Mouse (Mus musculus): ENCODE measurements around the gene Ptpn7. TPM values are rescaled to one million over a fixed set of nuclear protein-coding genes. Genes with fewer than 3 reads are reported as not detected.
"Not testable (repeated sequence)": the region's sequence is repeated elsewhere in the genome, so short reads cannot be mapped to it uniquely, and the experiment has no call there.

The Ptpn7 gene
- polyA plus RNA-seq, 1 experiment from 2014 or later, result 20.5 TPM

DNA sequence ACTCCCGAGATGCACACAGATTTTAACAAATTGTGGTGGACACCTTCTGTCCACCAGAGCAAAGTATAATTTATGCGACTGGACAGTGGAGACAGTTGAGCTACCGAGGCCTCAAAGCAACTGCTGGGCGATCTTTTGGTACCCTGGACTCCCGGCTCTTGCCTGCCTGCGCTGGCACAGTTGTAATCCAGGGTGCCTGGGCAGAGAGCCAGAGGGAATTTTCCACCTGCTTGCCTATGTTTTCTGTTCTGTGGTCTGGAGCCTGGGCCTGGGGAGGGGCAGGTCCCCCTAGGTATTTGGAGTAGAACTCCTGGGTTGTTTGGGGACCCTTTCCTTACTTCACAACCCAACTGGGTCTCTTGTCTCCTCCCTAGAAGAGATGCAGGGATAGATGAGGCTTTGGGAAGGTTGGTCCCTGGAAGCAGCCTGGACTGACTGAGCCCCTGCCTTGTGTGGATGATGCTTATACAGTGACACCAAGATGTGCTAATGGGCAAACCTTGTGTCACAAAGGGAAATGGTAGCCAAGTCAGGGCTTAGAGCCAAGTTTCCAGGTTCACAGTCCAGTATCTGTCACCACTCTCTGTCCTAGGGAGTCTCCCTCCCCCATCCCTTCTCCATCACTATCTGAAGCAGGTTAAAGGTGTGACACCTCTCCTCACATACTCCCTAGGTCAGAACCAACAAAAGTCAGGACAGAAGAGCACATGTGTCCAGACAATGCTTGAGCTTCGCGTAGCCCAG lies 49.6 kb downstream of the Ptpn7 start:
- H3K27me3 ChIP-seq (ENCODE audit: control insufficient read depth, insufficient read depth, low read length), result peaks cover 32% of the 10 kb centered on the region
- H3K27ac ChIP-seq (ENCODE audit: low read length), result no peak overlapping the region
- 66% methylated on average over 8 of the region's 8 CpGs for WGBS
- H3K9me3 ChIP-seq (replicated peaks; ENCODE audit: control insufficient read depth, low read length), result 0 out of 2 replicates have a peak, but pooled peaks cover 3% of the 10 kb centered on the region
- H3K9ac ChIP-seq (ENCODE audit: low read length), result no peak overlapping the region; the same call in 1 of the 2 replicates
- H3K36me3 ChIP-seq (ENCODE audit: control insufficient read depth, insufficient read depth), result no peaks in the 10 kb centered on the region
- H3K4me2 ChIP-seq (ENCODE audit: low read depth, low read length), result no peak overlapping the region
- H3K4me1 ChIP-seq (ENCODE audit: control insufficient read depth, insufficient read depth, low read length), result peaks cover 14% of the 10 kb centered on the region
- H3K4me3 ChIP-seq (ENCODE audit: low read length), result no peak overlapping the region
- 0 out of 2 replicates have a peak, but pooled peaks have one; percentile 16 for ATAC-seq (replicated peaks; ENCODE audit: extremely low read depth, insufficient read depth, low FRiP score)

DNA sequence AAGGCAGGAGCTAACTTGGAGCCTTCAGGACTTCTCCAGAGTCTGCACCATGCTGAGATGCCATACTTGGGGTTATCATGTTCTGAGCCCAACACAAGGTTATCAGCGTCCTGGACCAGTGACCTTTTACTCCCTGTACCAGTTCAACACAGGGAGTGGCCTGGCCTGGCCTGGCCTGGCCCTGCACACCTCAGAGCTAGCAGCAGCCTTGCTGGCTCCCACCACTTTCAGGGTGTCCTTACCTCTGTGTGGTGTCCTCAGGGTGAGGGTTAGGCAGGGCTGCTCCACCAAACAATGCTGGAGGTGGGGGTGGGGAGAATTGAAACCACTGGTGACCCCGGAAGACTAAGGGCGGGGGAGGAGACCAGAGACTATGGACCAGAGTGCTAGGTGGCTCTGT lies 50.5 kb downstream of the Ptpn7 start:
- Histone ChIP-seq H3K27ac (ENCODE audit: low read length) (no peak overlapping the region), H3K9ac (ENCODE audit: low read length) (no peak overlapping the region), H3K4me1 (ENCODE audit: control insufficient read depth, insufficient read depth, low read length) (peaks cover 14% of the 10 kb centered on the region), H3K4me2 (ENCODE audit: low read depth, low read length) (no peak overlapping the region), H3K9me3 (replicated peaks; ENCODE audit: control insufficient read depth, low read length) (no peaks in the 10 kb centered on the region), H3K27me3 (ENCODE audit: control insufficient read depth, insufficient read depth, low read length) (peaks cover 35% of the 10 kb centered on the region), H3K4me3 (ENCODE audit: low read length) (no peak overlapping the region), H3K36me3 (ENCODE audit: control insufficient read depth, insufficient read depth) (no peaks in the 10 kb centered on the region)
- ATAC-seq (replicated peaks; ENCODE audit: extremely low read depth, insufficient read depth, low FRiP score), result no peak
- WGBS, result 64% methylated on average over 3 of the region's 3 CpGs

DNA sequence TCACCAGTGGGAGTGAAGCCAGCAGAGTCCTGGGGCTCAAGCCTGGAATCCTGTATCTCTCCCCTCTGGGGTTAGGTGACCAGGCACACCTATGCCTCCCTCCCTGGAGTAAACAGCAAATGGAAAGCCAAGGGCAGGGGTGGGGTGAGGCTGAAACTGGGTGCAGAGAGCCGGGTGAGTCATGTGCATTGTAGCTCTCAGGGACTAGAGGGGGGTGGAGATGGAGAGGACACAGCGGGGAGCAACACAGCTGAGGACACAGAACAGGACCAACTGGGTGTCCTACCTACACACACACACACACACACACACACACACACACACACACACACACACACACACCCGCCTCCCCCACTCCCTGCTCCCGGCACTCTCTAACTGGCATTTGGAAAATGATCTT lies 50.9 kb downstream of the Ptpn7 start:
- H3K4me1 ChIP-seq (ENCODE audit: control insufficient read depth, insufficient read depth, low read length), result peaks cover 14% of the 10 kb centered on the region
- no peak overlapping the region for H3K27ac ChIP-seq (ENCODE audit: low read length)
- 62% methylated on average over 4 of the region's 4 CpGs for WGBS
- no peak overlapping the region for H3K4me3 ChIP-seq (ENCODE audit: low read length)
- ATAC-seq (replicated peaks; ENCODE audit: extremely low read depth, insufficient read depth, low FRiP score), result no peak
- peaks cover 33% of the 10 kb centered on the region for H3K27me3 ChIP-seq (ENCODE audit: control insufficient read depth, insufficient read depth, low read length)
- no peak overlapping the region for H3K4me2 ChIP-seq (ENCODE audit: low read depth, low read length)
- no peaks in the 10 kb centered on the region for H3K36me3 ChIP-seq (ENCODE audit: control insufficient read depth, insufficient read depth)
- no peak overlapping the region for H3K9ac ChIP-seq (ENCODE audit: low read length)
- no peaks in the 10 kb centered on the region for H3K9me3 ChIP-seq (replicated peaks; ENCODE audit: control insufficient read depth, low read length)

DNA sequence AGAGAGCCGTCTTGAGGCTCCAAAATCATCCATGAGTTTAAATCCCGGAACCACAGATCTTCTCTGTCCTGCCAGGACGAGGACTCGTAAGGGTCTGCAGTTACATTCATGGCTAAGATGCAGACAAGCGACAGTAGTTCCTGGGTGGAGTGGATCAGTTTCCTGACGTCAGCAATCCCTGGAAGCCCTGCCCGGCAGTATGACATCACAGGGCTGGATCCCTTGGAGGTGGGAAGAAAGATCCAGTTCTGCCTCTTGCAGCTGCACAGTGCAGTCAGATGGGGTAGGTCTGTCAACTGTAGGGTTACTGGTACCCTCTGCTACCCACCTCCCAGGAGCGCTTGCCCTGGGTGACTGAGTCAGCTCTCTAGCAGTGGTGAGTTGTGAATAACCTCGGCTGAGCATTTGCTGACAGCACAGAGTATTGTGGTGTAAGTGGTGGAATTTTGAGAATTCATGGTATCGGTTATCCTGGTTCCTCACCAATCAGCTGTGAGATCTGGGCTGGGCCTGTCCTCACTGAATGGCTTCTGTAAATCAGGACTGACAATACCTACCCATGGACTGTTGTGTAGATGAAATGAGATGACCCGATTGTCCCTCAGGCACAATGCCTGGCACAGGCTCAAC lies 51.6 kb downstream of the Ptpn7 start:
- Histone ChIP-seq H3K4me2 (ENCODE audit: low read depth, low read length) (no peak overlapping the region), H3K4me3 (ENCODE audit: low read length) (no peak overlapping the region), H3K27me3 (ENCODE audit: control insufficient read depth, insufficient read depth, low read length) (peaks cover 33% of the 10 kb centered on the region), H3K36me3 (ENCODE audit: control insufficient read depth, insufficient read depth) (no peaks in the 10 kb centered on the region), H3K4me1 (ENCODE audit: control insufficient read depth, insufficient read depth, low read length) (peaks cover 14% of the 10 kb centered on the region), H3K27ac (ENCODE audit: low read length) (no peak overlapping the region), H3K9ac (ENCODE audit: low read length) (no peak overlapping the region), H3K9me3 (replicated peaks; ENCODE audit: control insufficient read depth, low read length) (no peaks in the 10 kb centered on the region)
- no peak; the same call in 1 of the 2 replicates for ATAC-seq (replicated peaks; ENCODE audit: extremely low read depth, insufficient read depth, low FRiP score)
- WGBS, result 44% methylated on average over 11 of the region's 11 CpGs

DNA sequence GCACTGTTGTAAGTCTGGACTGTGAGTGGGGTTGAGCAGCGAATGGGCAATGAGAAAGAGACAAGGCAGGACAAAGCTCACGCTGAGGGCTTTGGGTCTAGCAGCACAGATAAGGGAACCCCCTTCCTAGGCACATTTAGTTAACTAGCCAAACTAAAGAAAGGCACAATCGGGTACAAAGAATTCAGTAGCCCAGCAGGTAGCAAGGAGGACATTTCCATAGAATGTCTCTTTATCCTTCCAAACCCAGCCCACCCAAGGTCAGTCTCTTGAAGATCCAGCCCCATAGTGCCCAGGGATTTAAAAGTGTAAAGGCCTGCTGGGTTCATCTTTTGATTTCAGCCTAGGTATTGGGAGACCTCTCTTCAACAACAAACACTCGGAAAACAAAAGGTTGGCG lies 53.4 kb downstream of the Ptpn7 start:
- no peak overlapping the region for H3K27ac ChIP-seq (ENCODE audit: low read length)
- WGBS, result 62% methylated on average over 5 of the region's 5 CpGs
- peaks cover 29% of the 10 kb centered on the region for H3K27me3 ChIP-seq (ENCODE audit: control insufficient read depth, insufficient read depth, low read length)
- H3K4me1 ChIP-seq (ENCODE audit: control insufficient read depth, insufficient read depth, low read length), result peaks cover 14% of the 10 kb centered on the region
- no peaks in the 10 kb centered on the region for H3K9me3 ChIP-seq (replicated peaks; ENCODE audit: control insufficient read depth, low read length)
- no peaks in the 10 kb centered on the region for H3K36me3 ChIP-seq (ENCODE audit: control insufficient read depth, insufficient read depth)
- no peak overlapping the region for H3K4me2 ChIP-seq (ENCODE audit: low read depth, low read length)
- ATAC-seq (replicated peaks; ENCODE audit: extremely low read depth, insufficient read depth, low FRiP score), result no peak
- no peak overlapping the region for H3K4me3 ChIP-seq (ENCODE audit: low read length)
- no peak overlapping the region for H3K9ac ChIP-seq (ENCODE audit: low read length)

DNA sequence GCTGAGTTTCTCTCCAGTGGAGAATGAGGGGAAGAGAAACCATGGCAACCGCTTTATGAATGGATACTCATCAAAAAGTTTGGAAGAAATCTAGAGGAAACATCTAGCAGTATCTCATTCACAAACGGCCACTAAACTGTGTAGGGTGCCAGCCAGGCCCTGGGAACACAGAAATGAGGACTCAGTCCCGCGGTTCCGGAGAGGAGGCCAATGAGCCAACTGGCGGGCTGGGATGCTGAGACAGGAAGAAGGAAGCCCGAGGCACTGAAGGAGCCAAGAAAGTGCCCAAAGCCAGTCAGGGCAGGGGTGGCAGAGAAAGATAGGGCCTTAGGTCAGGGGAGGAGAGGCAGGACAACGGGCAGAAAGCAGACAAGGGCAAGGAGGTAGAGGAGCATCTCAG lies 53.9 kb downstream of the Ptpn7 start:
- 42% methylated on average over 8 of the region's 8 CpGs for WGBS

DNA sequence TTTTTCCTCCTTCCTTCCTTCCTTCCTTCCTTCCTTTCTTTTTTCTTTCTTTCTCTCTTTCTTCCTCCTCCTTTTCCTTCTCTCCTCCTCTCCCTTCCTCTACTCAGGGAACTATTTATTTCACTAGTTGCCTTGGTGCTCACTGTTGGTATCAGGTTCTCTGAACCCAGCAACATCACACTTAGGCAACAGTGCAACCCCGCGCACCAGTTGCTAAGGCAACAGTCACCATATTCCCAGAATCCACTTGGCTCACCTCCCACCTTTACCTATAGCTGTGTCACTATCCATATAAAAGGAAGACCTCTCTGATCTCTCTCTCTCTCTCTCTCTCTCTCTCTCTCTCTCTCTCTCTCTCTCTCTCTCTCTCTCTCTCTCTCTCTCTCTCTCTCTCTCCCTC lies 54.5 kb downstream of the Ptpn7 start:
- not testable (repeated sequence) for H3K4me3 ChIP-seq (ENCODE audit: low read length); H3K36me3 ChIP-seq (ENCODE audit: control insufficient read depth, insufficient read depth); H3K27ac ChIP-seq (ENCODE audit: low read length); ATAC-seq (replicated peaks; ENCODE audit: extremely low read depth, insufficient read depth, low FRiP score); H3K9me3 ChIP-seq (replicated peaks; ENCODE audit: control insufficient read depth, low read length); H3K4me2 ChIP-seq (ENCODE audit: low read depth, low read length); H3K9ac ChIP-seq (ENCODE audit: low read length)
- peaks cover 25% of the 10 kb centered on the region for H3K27me3 ChIP-seq (ENCODE audit: control insufficient read depth, insufficient read depth, low read length)
- WGBS, result 41% methylated on average over 2 of the region's 2 CpGs
- H3K4me1 ChIP-seq (ENCODE audit: control insufficient read depth, insufficient read depth, low read length), result peaks cover 12% of the 10 kb centered on the region

More for the DNA sequence above, 53.9 kb downstream of the Ptpn7 start:
- Histone ChIP-seq H3K27ac (ENCODE audit: low read length) (no peak overlapping the region), H3K36me3 (ENCODE audit: control insufficient read depth, insufficient read depth) (no peaks in the 10 kb centered on the region), H3K9ac (ENCODE audit: low read length) (no peak overlapping the region), H3K4me3 (ENCODE audit: low read length) (no peak overlapping the region), H3K4me1 (ENCODE audit: control insufficient read depth, insufficient read depth, low read length) (peaks cover 14% of the 10 kb centered on the region), H3K27me3 (ENCODE audit: control insufficient read depth, insufficient read depth, low read length) (peaks cover 26% of the 10 kb centered on the region), H3K9me3 (replicated peaks; ENCODE audit: control insufficient read depth, low read length) (no peaks in the 10 kb centered on the region), H3K4me2 (ENCODE audit: low read depth, low read length) (no peak overlapping the region)
- ATAC-seq (replicated peaks; ENCODE audit: extremely low read depth, insufficient read depth, low FRiP score), result no peak

DNA sequence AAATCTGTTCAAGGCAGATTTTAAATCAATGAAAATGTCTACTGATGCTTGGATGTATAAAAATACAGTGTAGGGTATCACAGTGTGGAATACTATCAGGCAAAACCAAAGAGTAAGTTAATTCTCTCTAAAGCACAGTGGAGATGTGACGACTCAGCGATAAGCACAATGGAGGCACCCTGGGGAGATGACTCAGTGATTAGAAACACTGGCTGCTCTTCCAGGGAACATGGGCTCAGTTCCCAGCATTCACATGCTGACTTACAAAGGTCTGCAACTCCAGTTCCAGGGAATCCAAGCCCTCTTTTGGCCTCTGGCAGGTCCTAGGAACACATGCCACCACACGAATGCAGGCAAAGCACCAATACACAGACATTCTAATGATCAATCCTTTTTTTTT lies 55.7 kb downstream of the Ptpn7 start:
- no peaks in the 10 kb centered on the region for H3K36me3 ChIP-seq (ENCODE audit: control insufficient read depth, insufficient read depth)
- H3K9me3 ChIP-seq (replicated peaks; ENCODE audit: control insufficient read depth, low read length), result no peaks in the 10 kb centered on the region
- 34% methylated on average over 3 of the region's 3 CpGs for WGBS
- no peak overlapping the region for H3K4me2 ChIP-seq (ENCODE audit: low read depth, low read length)
- H3K27ac ChIP-seq (ENCODE audit: low read length), result no peak overlapping the region
- peaks cover 18% of the 10 kb centered on the region for H3K27me3 ChIP-seq (ENCODE audit: control insufficient read depth, insufficient read depth, low read length)
- H3K9ac ChIP-seq (ENCODE audit: low read length), result no peak overlapping the region
- 0 out of 2 replicates have a peak, but pooled peaks have one; percentile 14 for ATAC-seq (replicated peaks; ENCODE audit: extremely low read depth, insufficient read depth, low FRiP score)
- H3K4me1 ChIP-seq (ENCODE audit: control insufficient read depth, insufficient read depth, low read length), result peaks cover 5% of the 10 kb centered on the region
- H3K4me3 ChIP-seq (ENCODE audit: low read length), result no peak overlapping the region

DNA sequence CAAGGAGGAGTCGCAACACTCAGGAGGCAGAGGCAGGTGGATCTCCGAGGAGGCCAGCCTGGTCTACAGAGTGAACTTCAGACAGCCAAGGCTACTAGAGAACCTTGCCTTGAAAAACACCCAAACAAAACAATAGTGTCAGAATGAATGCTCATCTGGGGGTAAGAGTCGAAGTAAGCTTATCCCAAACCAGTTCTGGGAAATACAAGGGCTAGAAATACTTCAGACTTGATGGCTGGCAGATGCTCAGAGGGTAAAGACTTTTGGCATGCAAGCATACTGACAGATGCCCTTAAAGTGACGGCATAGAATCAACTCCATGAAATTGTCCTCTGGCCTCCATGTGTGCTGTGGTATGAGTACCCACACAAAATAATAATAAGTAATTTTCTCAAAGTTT lies 56.7 kb downstream of the Ptpn7 start:
- Histone ChIP-seq H3K27me3 (ENCODE audit: control insufficient read depth, insufficient read depth, low read length) (peaks cover 18% of the 10 kb centered on the region), H3K27ac (ENCODE audit: low read length) (no peak overlapping the region)
- no peak for ATAC-seq (replicated peaks; ENCODE audit: extremely low read depth, insufficient read depth, low FRiP score)

More for the DNA sequence above, 56.7 kb downstream of the Ptpn7 start:
- Histone ChIP-seq H3K9me3 (replicated peaks; ENCODE audit: control insufficient read depth, low read length) (no peaks in the 10 kb centered on the region), H3K4me3 (ENCODE audit: low read length) (no peak overlapping the region), H3K9ac (ENCODE audit: low read length) (no peak overlapping the region), H3K4me2 (ENCODE audit: low read depth, low read length) (no peak overlapping the region), H3K36me3 (ENCODE audit: control insufficient read depth, insufficient read depth) (no peaks in the 10 kb centered on the region), H3K4me1 (ENCODE audit: control insufficient read depth, insufficient read depth, low read length) (no peaks in the 10 kb centered on the region)
- 88% methylated on average over 4 of the region's 4 CpGs for WGBS

Measured in heart, embryonic 16.5 days (tissue).